In the genomic region with DNA sequence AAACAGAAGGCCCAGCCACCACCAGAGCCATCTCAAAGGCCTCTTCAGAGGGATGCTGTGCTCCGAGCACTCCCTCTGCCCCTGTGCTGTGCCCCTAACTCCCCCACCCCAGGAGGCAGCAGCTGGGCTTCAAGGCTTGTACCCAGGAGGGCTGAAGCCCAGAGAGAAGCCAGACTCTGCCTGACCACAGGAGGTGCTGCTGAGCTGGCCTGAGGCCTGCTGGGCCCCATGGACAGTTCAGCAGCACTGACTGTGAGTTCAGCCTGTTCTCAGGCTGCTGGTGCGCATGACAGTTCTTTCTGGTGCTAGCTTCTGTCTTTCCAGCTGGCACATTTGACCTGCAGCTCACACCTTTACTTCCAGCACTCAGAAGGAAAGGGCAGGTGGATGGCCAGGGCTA, we compare ENCODE assay signal across 10 mouse cellular contexts. TPM values are rescaled to one million over a fixed set of nuclear protein-coding genes. Genes with fewer than 3 reads are reported as not detected.
DNase-seq lines count a peak whose midpoint lies in the region; ATAC-seq and TF ChIP-seq lines count a peak whose summit lies in the region.
"Had no signal": no experiment of that assay in that cellular context is flagged by ENCODE, and none has a peak within 500 bp of the region (broad histone marks: within the 10 kb centered on the region; RNA-seq: fewer than 3 reads in every experiment).

No protein-coding gene starts in this region.

- no peaks in the 10 kb centered on the region for H3K27me3 ChIP-seq in forebrain, embryonic 12.5 days
- H3K27me3 ChIP-seq in forebrain, embryonic 11.5 days (ENCODE audit: control insufficient read depth, insufficient read depth, low read length): no peaks in the 10 kb centered on the region
- no peaks in the 10 kb centered on the region for H3K27me3 ChIP-seq in liver, adult 2 months (ENCODE audit: control insufficient read depth, insufficient read depth, low read length)
- H3K27me3 ChIP-seq in liver, embryonic 12.5 days (replicated peaks): peaks cover 6% of the 10 kb centered on the region
- H3K27me3 ChIP-seq in midbrain, embryonic 13.5 days: no peaks in the 10 kb centered on the region
- H3K27me3 ChIP-seq: lung, embryonic 15.5 days had no signal

- H3K9me3 ChIP-seq in forebrain, embryonic 12.5 days: no peaks in the 10 kb centered on the region
- no peaks in the 10 kb centered on the region for H3K9me3 ChIP-seq in forebrain, embryonic 11.5 days (ENCODE audit: control insufficient read depth, low read length)
- no peaks in the 10 kb centered on the region for H3K9me3 ChIP-seq in liver, embryonic 12.5 days (replicated peaks)
- H3K9me3 ChIP-seq in midbrain, embryonic 13.5 days: no peaks in the 10 kb centered on the region
- H3K9me3 ChIP-seq: lung, embryonic 15.5 days had no signal

- no peaks in the 10 kb centered on the region for H3K79me2 ChIP-seq in liver, adult 2 months (ENCODE audit: control insufficient read depth, insufficient read depth, low read length)

- TF ChIP-seq POLR2A in liver, adult 2 months (IDR thresholded peaks at IDR 0.05; ENCODE audit: extremely low read depth, insufficient read depth, low read length): no peak

- WGBS in forebrain, embryonic 12.5 days: 61% methylated on average over 2 of the region's 2 CpGs
- WGBS in forebrain, embryonic 11.5 days: 72% methylated on average over 2 of the region's 2 CpGs
- 92% methylated on average over 2 of the region's 2 CpGs for WGBS in liver, adult 2 months
- WGBS in liver, embryonic 12.5 days (ENCODE audit: insufficient replicate concordance): 78% methylated on average over 2 of the region's 2 CpGs
- 42% methylated on average over 2 of the region's 2 CpGs for WGBS in midbrain, embryonic 13.5 days

- ATAC-seq in forebrain, embryonic 12.5 days (ENCODE audit: low FRiP score): no peak
- ATAC-seq in forebrain, embryonic 11.5 days (replicated peaks; ENCODE audit: low FRiP score): no peak
- no peak for ATAC-seq in liver, embryonic 12.5 days
- 0 out of 2 replicates have a peak, but pooled peaks have one; percentile 13 for ATAC-seq in midbrain, embryonic 13.5 days

- TF ChIP-seq CTCF in liver, adult 2 months (IDR thresholded peaks at IDR 0.05; ENCODE audit: low read depth, low read length): peak; percentile 43

- peaks cover 43% of the 10 kb centered on the region for H3K4me1 ChIP-seq in forebrain, embryonic 12.5 days
- peaks cover 2% of the 10 kb centered on the region; the same call in 1 of the 2 replicates for H3K4me1 ChIP-seq in forebrain, embryonic 11.5 days (replicated peaks; ENCODE audit: control insufficient read depth, insufficient read depth, low read length)
- H3K4me1 ChIP-seq in liver, adult 2 months (ENCODE audit: control insufficient read depth, insufficient read depth, low read length): no peaks in the 10 kb centered on the region
- 0 out of 2 replicates have a peak, but pooled peaks cover 8% of the 10 kb centered on the region for H3K4me1 ChIP-seq in liver, embryonic 12.5 days
- peaks cover 38% of the 10 kb centered on the region for H3K4me1 ChIP-seq in midbrain, embryonic 13.5 days (replicated peaks)

- H3K36me3 ChIP-seq in forebrain, embryonic 12.5 days (replicated peaks): 0 out of 2 replicates have a peak, but pooled peaks cover 8% of the 10 kb centered on the region
- H3K36me3 ChIP-seq in forebrain, embryonic 11.5 days (ENCODE audit: control insufficient read depth, insufficient read depth, low read length): no peaks in the 10 kb centered on the region
- H3K36me3 ChIP-seq in liver, adult 2 months (ENCODE audit: control insufficient read depth, insufficient read depth, low read length): no peaks in the 10 kb centered on the region
- H3K36me3 ChIP-seq in liver, embryonic 12.5 days: no peaks in the 10 kb centered on the region
- peaks cover 28% of the 10 kb centered on the region for H3K36me3 ChIP-seq in midbrain, embryonic 13.5 days

- no peak overlapping the region; the same call in 1 of the 2 replicates for H3K27ac ChIP-seq in forebrain, embryonic 12.5 days
- H3K27ac ChIP-seq in forebrain, embryonic 11.5 days (ENCODE audit: low read depth, low read length): no peak overlapping the region
- H3K27ac ChIP-seq in liver, adult 2 months (replicated peaks; ENCODE audit: insufficient read depth, low read depth, low read length): no peak overlapping the region
- no peak overlapping the region for H3K27ac ChIP-seq in liver, embryonic 12.5 days
- H3K27ac ChIP-seq in midbrain, embryonic 13.5 days: no peak overlapping the region
- H3K27ac ChIP-seq: lung, embryonic 15.5 days had no signal

- peak overlapping the region; percentile 25; the same call in 1 of the 2 replicates for H3K9ac ChIP-seq in forebrain, embryonic 12.5 days
- no peak overlapping the region for H3K9ac ChIP-seq in forebrain, embryonic 11.5 days (ENCODE audit: low read length)
- no peak overlapping the region for H3K9ac ChIP-seq in liver, adult 2 months (ENCODE audit: low read depth, low read length)
- H3K9ac ChIP-seq in liver, embryonic 12.5 days: no peak overlapping the region
- peak overlapping the region; percentile 4; the same call in 1 of the 2 replicates for H3K9ac ChIP-seq in midbrain, embryonic 13.5 days (replicated peaks)
- H3K9ac ChIP-seq: lung, embryonic 15.5 days had no signal

- H3K4me2 ChIP-seq in forebrain, embryonic 12.5 days: no peak overlapping the region
- H3K4me2 ChIP-seq in forebrain, embryonic 11.5 days (ENCODE audit: low read depth, low read length, severe bottlenecking): no peak overlapping the region
- H3K4me2 ChIP-seq in liver, embryonic 12.5 days: no peak overlapping the region
- no peak overlapping the region for H3K4me2 ChIP-seq in midbrain, embryonic 13.5 days (replicated peaks)
- H3K4me2 ChIP-seq: heart, embryonic 11.5 days; lung, embryonic 15.5 days had no signal

- H3K4me3 ChIP-seq in forebrain, embryonic 12.5 days (replicated peaks): no peak overlapping the region
- no peak overlapping the region for H3K4me3 ChIP-seq in forebrain, embryonic 11.5 days (ENCODE audit: low read depth, low read length)
- H3K4me3 ChIP-seq in liver, adult 2 months (ENCODE audit: insufficient read depth, low read depth, low read length): no peak overlapping the region
- H3K4me3 ChIP-seq in liver, embryonic 12.5 days: no peak overlapping the region
- no peak overlapping the region for H3K4me3 ChIP-seq in midbrain, embryonic 13.5 days (replicated peaks)
- H3K4me3 ChIP-seq: lung, embryonic 15.5 days had no signal

- DNase-seq in forebrain, embryonic 11.5 days (ENCODE audit: low spot score): no peak
- no peak for DNase-seq in liver, adult 2 months (ENCODE audit: extremely low read depth, low read depth, low spot score)
- DNase-seq in NIH3T3 (ENCODE audit: low read depth): peak; percentile 44
- DNase-seq in MN1 (ENCODE audit: low spot score): no peak
- DNase-seq in left cerebral cortex, postnatal 36 days (ENCODE audit: low spot score in 2 of 2): no peak

- intact Hi-C loops in left cerebral cortex, postnatal 36 days (cut with DNase I): no loop called here

RNA-seq across cellular contexts. Expression of gene Klhl35, which starts 20.0 kb away (rescaled TPM):
- 5.6 and 6.8 TPM in 2 replicates for polyA plus RNA-seq in forebrain, embryonic 12.5 days (2016; fragmentation: Nextera tagmentation; extraction: Ambion mirVana)
- 4.7 and 5.5 TPM in 2 replicates for polyA plus RNA-seq in forebrain, embryonic 11.5 days (2014; fragmentation: Nextera tagmentation; extraction: Ambion mirVana)
- total RNA-seq in liver, adult 2 months (2014; rRNA removed): 0.13 TPM in 1 of 2 replicates, not detected in the other
- polyA plus RNA-seq in liver, adult 2 months (2012; rRNA removed): 0.11 TPM in 1 of 2 replicates, not detected in the other
- polyA plus RNA-seq in liver, embryonic 12.5 days (2016; fragmentation: Nextera tagmentation; extraction: Ambion mirVana): 0.14 and 0.32 TPM in 2 replicates
- 9.0 and 17.2 TPM in 2 replicates for polyA plus RNA-seq in midbrain, embryonic 13.5 days (2015; fragmentation: Nextera tagmentation; extraction: Ambion mirVana)
- 1 to 10 TPM; 3.1 to 3.6 TPM for total RNA-seq in left cerebral cortex, postnatal 36 days (2021)

RNA-seq across cellular contexts. Expression of gene Rps3, which starts 37.7 kb away (rescaled TPM):
- 597 and 603 TPM in 2 replicates for polyA plus RNA-seq in forebrain, embryonic 12.5 days (2016; fragmentation: Nextera tagmentation; extraction: Ambion mirVana)
- polyA plus RNA-seq in forebrain, embryonic 11.5 days (2014; fragmentation: Nextera tagmentation; extraction: Ambion mirVana): 699 and 715 TPM in 2 replicates
- 462 and 473 TPM in 2 replicates for total RNA-seq in liver, adult 2 months (2014; rRNA removed)
- 147 and 154 TPM in 2 replicates for polyA plus RNA-seq in liver, adult 2 months (2012; rRNA removed)
- polyA plus RNA-seq in liver, embryonic 12.5 days (2016; fragmentation: Nextera tagmentation; extraction: Ambion mirVana): 688 TPM in 2 replicates
- 531 and 554 TPM in 2 replicates for polyA plus RNA-seq in midbrain, embryonic 13.5 days (2015; fragmentation: Nextera tagmentation; extraction: Ambion mirVana)
- total RNA-seq in left cerebral cortex, postnatal 36 days (2021): 100 to 1,000 TPM; 215 to 261 TPM

Comparison
In these comparisons a context has a peak if more than half of its experiments do, and no peak if none do; other contexts are left out.
1. H3K9ac ChIP-seq: peak in forebrain, embryonic 12.5 days (single experiment) and midbrain, embryonic 13.5 days (single experiment); none in forebrain, embryonic 11.5 days (single experiment), liver, adult 2 months (single experiment) and liver, embryonic 12.5 days (single experiment).